Mouse (Mus musculus): ENCODE measurements around the gene Atp13a2. TPM values are rescaled to one million over a fixed set of nuclear protein-coding genes. Genes with fewer than 3 reads are reported as not detected.

The Atp13a2 gene
- total and polyA plus RNA-seq, 2 experiments from 2014 or later, result 18.8 to 45.8 TPM

GRCm38 (mm10) chr4:141052442-141052841 lies 65.8 kb downstream of the Atp13a2 start:
- Histone ChIP-seq H3K4me2 (ENCODE audit: low read depth, low read length) (no peak overlapping the region), H3K27ac (ENCODE audit: low read depth) (no peak overlapping the region), H3K4me3 (ENCODE audit: low read depth, low read length) (no peak overlapping the region), H3K36me3 (replicated peaks; ENCODE audit: control insufficient read depth, insufficient read depth, low read length) (peaks cover 7% of the 10 kb centered on the region; the same call in 1 of the 2 replicates), H3K9me3 (replicated peaks; ENCODE audit: control insufficient read depth, low read length) (no peaks in the 10 kb centered on the region), H3K9ac (replicated peaks; ENCODE audit: low read depth, low read length) (no peak overlapping the region), H3K27me3 (ENCODE audit: control insufficient read depth, insufficient read depth, low read length) (no peaks in the 10 kb centered on the region), H3K4me1 (ENCODE audit: control insufficient read depth, insufficient read depth) (no peaks in the 10 kb centered on the region; the same call in 1 of the 2 replicates)
- 75% methylated on average over 12 of the region's 12 CpGs for WGBS
- no peak for TF ChIP-seq EP300 (IDR thresholded peaks at IDR 0.05; ENCODE audit: low read depth)
- TF ChIP-seq CTCF (IDR thresholded peaks at IDR 0.05; ENCODE audit: low read depth), result no peak
- no peak for ATAC-seq (ENCODE audit: insufficient read depth, low read depth)
- DNase-seq (ENCODE audit: low spot score), result no peak

GRCm38 (mm10) chr4:141053138-141053537 lies 66.5 kb downstream of the Atp13a2 start:
- TF ChIP-seq CTCF (IDR thresholded peaks at IDR 0.05; ENCODE audit: low read depth) (no peak), EP300 (IDR thresholded peaks at IDR 0.05; ENCODE audit: low read depth) (no peak)
- H3K4me1 ChIP-seq (ENCODE audit: control insufficient read depth, insufficient read depth), result no peaks in the 10 kb centered on the region; the same call in 1 of the 2 replicates
- H3K9ac ChIP-seq (replicated peaks; ENCODE audit: low read depth, low read length), result no peak overlapping the region
- peak overlapping the region; percentile 19 for H3K4me2 ChIP-seq (ENCODE audit: low read depth, low read length)
- no peak overlapping the region for H3K4me3 ChIP-seq (ENCODE audit: low read depth, low read length)
- H3K27me3 ChIP-seq (ENCODE audit: control insufficient read depth, insufficient read depth, low read length), result no peaks in the 10 kb centered on the region
- H3K9me3 ChIP-seq (replicated peaks; ENCODE audit: control insufficient read depth, low read length), result no peaks in the 10 kb centered on the region
- peaks cover 8% of the 10 kb centered on the region; the same call in 1 of the 2 replicates for H3K36me3 ChIP-seq (replicated peaks; ENCODE audit: control insufficient read depth, insufficient read depth, low read length)
- ATAC-seq (ENCODE audit: insufficient read depth, low read depth) (peak; percentile 35; the same call in 1 of the 2 replicates), DNase-seq (ENCODE audit: low spot score) (no peak)
- 45% methylated on average over 8 of the region's 8 CpGs for WGBS
- H3K27ac ChIP-seq (ENCODE audit: low read depth), result no peak overlapping the region

- 42% methylated on average over 17 of the region's 17 CpGs for WGBS
- no peak overlapping the region for H3K9ac ChIP-seq (replicated peaks; ENCODE audit: low read depth, low read length)
- no peaks in the 10 kb centered on the region; the same call in 1 of the 2 replicates for H3K4me1 ChIP-seq (ENCODE audit: control insufficient read depth, insufficient read depth)
- peak overlapping the region; percentile 19 for H3K4me2 ChIP-seq (ENCODE audit: low read depth, low read length)
- peaks cover 8% of the 10 kb centered on the region; the same call in 1 of the 2 replicates for H3K36me3 ChIP-seq (replicated peaks; ENCODE audit: control insufficient read depth, insufficient read depth, low read length)
- TF ChIP-seq CTCF (IDR thresholded peaks at IDR 0.05; ENCODE audit: low read depth), result no peak
- no peak for TF ChIP-seq EP300 (IDR thresholded peaks at IDR 0.05; ENCODE audit: low read depth)
- no peaks in the 10 kb centered on the region for H3K9me3 ChIP-seq (replicated peaks; ENCODE audit: control insufficient read depth, low read length)
- H3K4me3 ChIP-seq (ENCODE audit: low read depth, low read length), result no peak overlapping the region
- H3K27ac ChIP-seq (ENCODE audit: low read depth), result no peak overlapping the region
- ATAC-seq (ENCODE audit: insufficient read depth, low read depth), result peak; percentile 68
- peak; percentile 27 for DNase-seq (ENCODE audit: low spot score)
- no peaks in the 10 kb centered on the region for H3K27me3 ChIP-seq (ENCODE audit: control insufficient read depth, insufficient read depth, low read length)
These were observed 67.0 kb downstream of the Atp13a2 start for GRCm38 (mm10) chr4:141053568-141054161.

Other genes with a start within 250 kb of the Atp13a2 start
- gene Padi6, start 244.2 kb upstream of the Atp13a2 start, total RNA-seq (2014; rRNA removed; ENCODE audit: low replicate concordance), result not detected in 2 replicates
- gene Padi6, start 244.2 kb upstream of the Atp13a2 start, polyA plus RNA-seq (2015; fragmentation: Nextera tagmentation; extraction: Ambion mirVana), result 0.07 TPM in 1 of 2 replicates, not detected in the other
- gene Padi4, start 212.6 kb upstream of the Atp13a2 start, total RNA-seq (2014; rRNA removed; ENCODE audit: low replicate concordance), result 2.4 and 2.7 TPM in 2 replicates
- 1.1 and 1.2 TPM in 2 replicates for gene Padi4, start 212.6 kb upstream of the Atp13a2 start, polyA plus RNA-seq (2015; fragmentation: Nextera tagmentation; extraction: Ambion mirVana)
- gene Padi3, start 176.2 kb upstream of the Atp13a2 start, total RNA-seq (2014; rRNA removed; ENCODE audit: low replicate concordance), result 0.04 TPM in 1 of 2 replicates, not detected in the other
- 0.11 TPM in 2 replicates for gene Padi3, start 176.2 kb upstream of the Atp13a2 start, polyA plus RNA-seq (2015; fragmentation: Nextera tagmentation; extraction: Ambion mirVana)
- gene Padi1, start 141.1 kb upstream of the Atp13a2 start, total RNA-seq (2014; rRNA removed; ENCODE audit: low replicate concordance), result not detected in 2 replicates
- gene Padi1, start 141.1 kb upstream of the Atp13a2 start, polyA plus RNA-seq (2015; fragmentation: Nextera tagmentation; extraction: Ambion mirVana), result 0.04 TPM in 1 of 2 replicates, not detected in the other
- gene Padi2, start 80.5 kb upstream of the Atp13a2 start, total RNA-seq (2014; rRNA removed; ENCODE audit: low replicate concordance), result 0.31 TPM in 1 of 2 replicates, not detected in the other
- gene Padi2, start 80.5 kb upstream of the Atp13a2 start, polyA plus RNA-seq (2015; fragmentation: Nextera tagmentation; extraction: Ambion mirVana), result 0.18 and 0.44 TPM in 2 replicates
- 893 and 947 TPM in 2 replicates for gene Sdhb, start 25.7 kb upstream of the Atp13a2 start, total RNA-seq (2014; rRNA removed; ENCODE audit: low replicate concordance)
- gene Sdhb, start 25.7 kb upstream of the Atp13a2 start, polyA plus RNA-seq (2015; fragmentation: Nextera tagmentation; extraction: Ambion mirVana), result 1,828 and 1,869 TPM in 2 replicates
- gene Mfap2, start 23.5 kb downstream of the Atp13a2 start, total RNA-seq (2014; rRNA removed; ENCODE audit: low replicate concordance), result 45.0 and 47.8 TPM in 2 replicates
- gene Mfap2, start 23.5 kb downstream of the Atp13a2 start, polyA plus RNA-seq (2015; fragmentation: Nextera tagmentation; extraction: Ambion mirVana), result 114 and 129 TPM in 2 replicates
- gene Crocc, start 73.7 kb downstream of the Atp13a2 start, total RNA-seq (2014; rRNA removed; ENCODE audit: low replicate concordance), result 4.6 and 4.9 TPM in 2 replicates
- gene Crocc, start 73.7 kb downstream of the Atp13a2 start, polyA plus RNA-seq (2015; fragmentation: Nextera tagmentation; extraction: Ambion mirVana), result 1.8 and 2.1 TPM in 2 replicates
- gene Necap2, start 91.5 kb downstream of the Atp13a2 start, total RNA-seq (2014; rRNA removed; ENCODE audit: low replicate concordance), result 30.2 and 47.1 TPM in 2 replicates
- 31.8 and 33.8 TPM in 2 replicates for gene Necap2, start 91.5 kb downstream of the Atp13a2 start, polyA plus RNA-seq (2015; fragmentation: Nextera tagmentation; extraction: Ambion mirVana)
- gene Spata21, start 101.5 kb downstream of the Atp13a2 start, total RNA-seq (2014; rRNA removed; ENCODE audit: low replicate concordance), result not detected in 2 replicates
- gene Spata21, start 101.5 kb downstream of the Atp13a2 start, polyA plus RNA-seq (2015; fragmentation: Nextera tagmentation; extraction: Ambion mirVana), result 0.04 TPM in 1 of 2 replicates, not detected in the other
- 72.9 and 73.8 TPM in 2 replicates for gene Szrd1, start 152.9 kb downstream of the Atp13a2 start, total RNA-seq (2014; rRNA removed; ENCODE audit: low replicate concordance)
- 18.5 and 19.4 TPM in 2 replicates for gene Szrd1, start 152.9 kb downstream of the Atp13a2 start, polyA plus RNA-seq (2015; fragmentation: Nextera tagmentation; extraction: Ambion mirVana)
- gene Fbxo42, start 161.0 kb downstream of the Atp13a2 start, total RNA-seq (2014; rRNA removed; ENCODE audit: low replicate concordance), result 8.2 and 9.5 TPM in 2 replicates
- gene Fbxo42, start 161.0 kb downstream of the Atp13a2 start, polyA plus RNA-seq (2015; fragmentation: Nextera tagmentation; extraction: Ambion mirVana), result 9.0 and 9.1 TPM in 2 replicates
- 13.2 TPM in 1 of 2 replicates, not detected in the other for gene Rsg1, start 227.1 kb downstream of the Atp13a2 start, total RNA-seq (2014; rRNA removed; ENCODE audit: low replicate concordance)
- gene Rsg1, start 227.1 kb downstream of the Atp13a2 start, polyA plus RNA-seq (2015; fragmentation: Nextera tagmentation; extraction: Ambion mirVana), result 1.3 and 1.6 TPM in 2 replicates